Comparison of ENCODE assay signal across 14 mouse cellular contexts in the genomic region with DNA sequence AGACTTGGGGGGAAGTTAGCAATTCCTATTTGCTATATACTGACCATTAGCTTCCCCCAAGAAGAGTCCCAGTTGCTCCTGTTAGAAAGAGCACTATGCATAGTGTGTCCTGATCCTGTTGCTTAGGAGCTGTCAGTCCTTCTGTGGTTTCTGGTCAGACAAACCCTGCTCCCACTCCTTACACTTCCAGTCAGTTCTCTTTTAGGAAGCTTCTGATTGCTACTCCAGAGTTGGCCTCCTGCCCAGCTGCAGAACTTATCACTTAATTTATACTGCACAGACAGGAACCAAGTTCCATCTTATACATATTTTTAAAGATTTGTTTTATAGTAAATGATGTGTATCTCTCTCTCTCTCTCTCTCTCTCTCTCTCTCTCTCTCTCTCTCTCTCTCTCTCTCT.
A peak's percentile ranks its signal among the peaks of the same experiment; 100 is the strongest.
DNase-seq lines count a peak whose midpoint lies in the region; ATAC-seq and TF ChIP-seq lines count a peak whose summit lies in the region.
"Had no signal": no experiment of that assay in that cellular context is flagged by ENCODE, and none has a peak within 500 bp of the region (broad histone marks: within the 10 kb centered on the region; RNA-seq: fewer than 3 reads in every experiment).

No protein-coding gene starts in this region.

- DNase-seq in gastrocnemius, postnatal 10 days: peak; percentile 11
- no peak for DNase-seq in gastrocnemius, adult 2 months
- DNase-seq in kidney, postnatal 14 days: peak; percentile 14
- no peak for DNase-seq in kidney, adult 9 months
- peak; percentile 38 for DNase-seq in NIH3T3 (ENCODE audit: low read depth)
- DNase-seq in lung, postnatal 0 days (ENCODE audit: low spot score): peak; percentile 59
- DNase-seq in spleen, postnatal 4 days (ENCODE audit: low spot score in 2 of 2): no peak
- DNase-seq in layer of hippocampus, postnatal 10 days (ENCODE audit: low spot score in 2 of 2): no peak
- DNase-seq: cerebellum, adult 11-12 months; cerebellum, postnatal 36 days had no signal

- no peak for TF ChIP-seq EP300 in lung, postnatal 0 days (IDR thresholded peaks at IDR 0.05)

- no peaks in the 10 kb centered on the region for H3K36me3 ChIP-seq in lung, postnatal 0 days (ENCODE audit: insufficient read depth, low read length)
- H3K36me3 ChIP-seq: heart, embryonic 10.5 days; limb, embryonic 12.5 days; midbrain, embryonic 13.5 days had no signal

- intact Hi-C loops in gastrocnemius, adult 2 months (cut with DNase I): no loop called here

- H3K27ac ChIP-seq in gastrocnemius, adult 2 months: no peak overlapping the region
- no peak overlapping the region for H3K27ac ChIP-seq in lung, postnatal 0 days (ENCODE audit: low read length)
- H3K27ac ChIP-seq: heart, embryonic 10.5 days; limb, embryonic 12.5 days; midbrain, embryonic 13.5 days had no signal

- H3K4me3 ChIP-seq in gastrocnemius, adult 2 months: no peak overlapping the region
- H3K4me3 ChIP-seq in lung, postnatal 0 days (ENCODE audit: low read depth, low read length): no peak overlapping the region
- H3K4me3 ChIP-seq: heart, embryonic 10.5 days; limb, embryonic 12.5 days; midbrain, embryonic 13.5 days had no signal

- TF ChIP-seq CTCF in gastrocnemius, adult 2 months (IDR thresholded peaks at IDR 0.05): no peak
- TF ChIP-seq CTCF in lung, postnatal 0 days (IDR thresholded peaks at IDR 0.05): no peak

- no peaks in the 10 kb centered on the region for H3K9me3 ChIP-seq in lung, postnatal 0 days (ENCODE audit: low read length)
- H3K9me3 ChIP-seq: heart, embryonic 10.5 days; limb, embryonic 12.5 days; midbrain, embryonic 13.5 days had no signal

- H3K4me2 ChIP-seq in lung, postnatal 0 days (replicated peaks; ENCODE audit: low read depth, low read length): no peak overlapping the region
- H3K4me2 ChIP-seq: limb, embryonic 12.5 days; midbrain, embryonic 13.5 days had no signal

- no peaks in the 10 kb centered on the region for H3K4me1 ChIP-seq in lung, postnatal 0 days (ENCODE audit: insufficient read depth, low read depth, low read length)
- H3K4me1 ChIP-seq: heart, embryonic 10.5 days; midbrain, embryonic 13.5 days had no signal

- ATAC-seq in lung, postnatal 0 days: no peak
- ATAC-seq: midbrain, embryonic 13.5 days; Patski had no signal

- no peak overlapping the region for H3K9ac ChIP-seq in lung, postnatal 0 days (replicated peaks; ENCODE audit: low read depth)
- H3K9ac ChIP-seq: limb, embryonic 12.5 days; midbrain, embryonic 13.5 days had no signal

- no peaks in the 10 kb centered on the region for H3K27me3 ChIP-seq in lung, postnatal 0 days (replicated peaks; ENCODE audit: insufficient read depth, low read length)
- H3K27me3 ChIP-seq: limb, embryonic 12.5 days; midbrain, embryonic 13.5 days; Patski had no signal

Comparison
In these comparisons a context has a peak if more than half of its experiments do, and no peak if none do; other contexts are left out.
1. DNase-seq: peak in gastrocnemius, postnatal 10 days (single experiment), kidney, postnatal 14 days (single experiment), NIH3T3 (single experiment) and lung, postnatal 0 days (single experiment); none in gastrocnemius, adult 2 months (single experiment), kidney, adult 9 months (single experiment), spleen, postnatal 4 days (0 of 2) and layer of hippocampus, postnatal 10 days (0 of 2).